Mouse (Mus musculus): ENCODE results near the gene Spaca4. TPM values are rescaled to one million over a fixed set of nuclear protein-coding genes. Genes with fewer than 3 reads are reported as not detected.

Spaca4 gene
- total and polyA plus RNA-seq, 3 experiments, result not detected

DNA sequence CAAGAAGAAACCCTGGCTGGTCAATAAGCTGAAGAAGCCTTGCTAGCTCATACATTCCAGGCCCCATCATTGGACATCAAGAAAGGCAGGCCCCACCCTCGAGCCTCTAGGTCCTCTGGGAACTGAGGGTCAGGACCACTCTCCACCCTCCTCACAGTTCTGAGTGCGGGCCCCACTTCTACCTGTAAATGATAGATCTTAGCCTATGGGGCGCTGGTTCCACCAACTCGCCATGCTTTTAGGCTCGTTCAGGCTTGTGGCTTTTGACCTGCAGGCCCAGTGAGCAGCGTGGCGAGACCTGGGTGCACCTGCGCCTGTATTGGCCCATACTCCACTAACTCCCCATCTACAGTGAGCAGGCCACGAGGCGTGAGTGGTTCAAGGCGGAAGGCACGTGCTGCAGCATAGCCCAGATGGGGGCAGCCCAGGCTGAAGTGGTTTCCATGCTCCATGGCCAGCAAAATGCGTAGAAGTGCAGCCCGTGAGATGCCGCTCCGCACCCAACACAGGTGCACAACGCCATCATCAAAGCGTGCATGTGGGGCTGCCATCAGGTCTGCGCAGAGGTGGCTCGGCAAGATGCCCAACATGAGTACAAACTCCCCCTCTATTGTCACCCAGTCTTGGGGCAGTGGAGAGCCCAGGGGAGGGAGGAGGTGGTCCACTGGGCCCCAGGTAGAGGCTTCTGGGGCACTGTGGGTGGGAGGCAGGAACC is 15.0 kb downstream of the Spaca4 start:
- H3K27me3 ChIP-seq (ENCODE audit: control insufficient read depth, insufficient read depth, low read length), result no peaks in the 10 kb centered on the region
- no peak overlapping the region for H3K4me3 ChIP-seq
- peaks cover 17% of the 10 kb centered on the region for H3K4me1 ChIP-seq (ENCODE audit: control insufficient read depth, insufficient read depth, low read length)
- no peak for TF ChIP-seq CTCF (IDR thresholded peaks at IDR 0.05)
- peak; percentile 84 for TF ChIP-seq EP300 (IDR thresholded peaks at IDR 0.05; ENCODE audit: insufficient read depth, low read depth, low read length)
- TF ChIP-seq POLR2A (IDR thresholded peaks at IDR 0.05; ENCODE audit: insufficient read depth, low read depth, low read length), result peak; percentile 81
- 93% methylated on average over 20 of the region's 20 CpGs for WGBS
- no peaks in the 10 kb centered on the region for H3K79me2 ChIP-seq (replicated peaks; ENCODE audit: control insufficient read depth, insufficient read depth, low read length)
- intact Hi-C loops (cut with DNase I), result loop anchor here (10.0 kb wide), 1 partner anchor 966 kb away; the partner anchor contains the start of gene Vrk3
- peak in 1 of 2 experiments; percentile 28 for DNase-seq
- no peak overlapping the region for H3K27ac ChIP-seq
- peaks cover 26% of the 10 kb centered on the region for H3K36me3 ChIP-seq (ENCODE audit: control insufficient read depth, insufficient read depth, low read length)
- H3K9ac ChIP-seq (ENCODE audit: low read depth, low read length), result no peak overlapping the region

- Histone ChIP-seq H3K4me3 (no peak overlapping the region), H3K27me3 (ENCODE audit: control insufficient read depth, insufficient read depth, low read length) (no peaks in the 10 kb centered on the region), H3K4me1 (ENCODE audit: control insufficient read depth, insufficient read depth, low read length) (peaks cover 14% of the 10 kb centered on the region), H3K36me3 (ENCODE audit: control insufficient read depth, insufficient read depth, low read length) (peaks cover 26% of the 10 kb centered on the region), H3K79me2 (replicated peaks; ENCODE audit: control insufficient read depth, insufficient read depth, low read length) (no peaks in the 10 kb centered on the region), H3K9ac (ENCODE audit: low read depth, low read length) (0 out of 2 replicates have a peak overlapping the region, but pooled peaks have one; percentile 9), H3K27ac (peak overlapping the region; percentile 2; the same call in 1 of the 2 replicates)
- intact Hi-C loops (cut with DNase I), result loop anchor here (10.0 kb wide), 1 partner anchor 965 kb away; the partner anchor contains the start of gene Vrk3
- no peak for DNase-seq
- no peak for TF ChIP-seq EP300 (IDR thresholded peaks at IDR 0.05; ENCODE audit: insufficient read depth, low read depth, low read length)
- TF ChIP-seq POLR2A (IDR thresholded peaks at IDR 0.05; ENCODE audit: insufficient read depth, low read depth, low read length), result no peak; the same call in 1 of the 2 replicates
- no peak for TF ChIP-seq CTCF (IDR thresholded peaks at IDR 0.05)
- 70% methylated on average over 14 of the region's 14 CpGs for WGBS
Observed at GRCm38 (mm10) chr7:45709677-45710355, 15.8 kb downstream of the Spaca4 start.

DNA sequence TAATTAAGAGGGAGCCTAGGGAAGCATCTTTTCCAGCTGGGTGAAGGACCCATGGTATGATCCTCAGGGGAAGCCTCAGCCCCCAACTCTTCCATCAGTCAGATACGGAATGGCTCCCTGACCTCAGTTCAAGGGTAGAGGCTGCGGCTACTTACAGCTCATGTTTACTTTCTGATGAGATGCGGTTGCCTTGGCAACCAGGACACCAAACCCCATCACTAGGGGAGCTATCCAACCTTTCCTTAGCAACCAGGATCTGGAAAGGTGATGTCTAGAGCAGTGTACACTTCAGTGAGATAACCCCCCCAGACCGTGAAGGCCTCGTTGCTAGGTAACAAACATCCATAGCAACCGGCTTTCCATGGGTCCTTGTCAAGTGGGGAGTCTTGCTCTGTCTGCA is 16.6 kb downstream of the Spaca4 start:
- DNase-seq, result no peak
- intact Hi-C loops (cut with DNase I), result no loop called here
- Histone ChIP-seq H3K4me1 (ENCODE audit: control insufficient read depth, insufficient read depth, low read length) (peaks cover 15% of the 10 kb centered on the region), H3K27ac (peak overlapping the region; percentile 99), H3K27me3 (ENCODE audit: control insufficient read depth, insufficient read depth, low read length) (no peaks in the 10 kb centered on the region), H3K4me3 (no peak overlapping the region; the same call in 1 of the 2 replicates), H3K79me2 (replicated peaks; ENCODE audit: control insufficient read depth, insufficient read depth, low read length) (no peaks in the 10 kb centered on the region), H3K9ac (ENCODE audit: low read depth, low read length) (peak overlapping the region; percentile 64; the same call in 1 of the 2 replicates), H3K36me3 (ENCODE audit: control insufficient read depth, insufficient read depth, low read length) (peaks cover 26% of the 10 kb centered on the region)
- WGBS, result 33% methylated on average over 6 of the region's 6 CpGs
- TF ChIP-seq POLR2A (IDR thresholded peaks at IDR 0.05; ENCODE audit: insufficient read depth, low read depth, low read length) (no peak; the same call in none of the 2 replicates), EP300 (IDR thresholded peaks at IDR 0.05; ENCODE audit: insufficient read depth, low read depth, low read length) (peak; percentile 36; the same call in 1 of the 2 replicates)

DNA sequence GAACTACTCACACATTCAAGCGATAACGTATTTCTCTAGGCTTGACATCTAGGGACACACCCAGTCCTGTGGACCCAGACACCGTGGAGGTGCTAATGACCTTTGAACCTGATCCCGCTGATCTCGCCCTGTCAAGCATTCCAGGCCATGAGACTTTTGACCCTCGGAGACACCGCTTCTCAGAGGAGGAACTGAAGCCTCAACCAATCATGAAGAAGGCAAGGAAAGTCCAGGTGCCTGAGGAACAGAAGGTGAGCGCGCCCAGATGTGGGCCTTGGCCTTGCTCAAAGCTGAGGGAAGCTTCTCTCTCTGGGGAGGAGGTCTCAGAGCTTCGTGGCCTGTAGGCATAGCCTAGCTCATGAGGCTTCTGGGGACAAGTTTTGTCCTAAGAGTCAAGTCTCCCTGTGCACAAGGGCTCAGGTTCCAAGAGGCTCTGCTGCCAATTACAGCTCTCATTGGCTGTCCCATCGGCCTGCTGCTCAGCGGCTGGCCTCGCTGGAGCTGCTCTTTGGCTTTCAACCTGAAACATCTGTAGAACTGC is 17.3 kb downstream of the Spaca4 start:
- intact Hi-C loops (cut with DNase I), result no loop called here
- Histone ChIP-seq H3K27ac (peak overlapping the region; percentile 99), H3K27me3 (ENCODE audit: control insufficient read depth, insufficient read depth, low read length) (no peaks in the 10 kb centered on the region), H3K4me1 (ENCODE audit: control insufficient read depth, insufficient read depth, low read length) (peaks cover 18% of the 10 kb centered on the region), H3K36me3 (ENCODE audit: control insufficient read depth, insufficient read depth, low read length) (peaks cover 26% of the 10 kb centered on the region), H3K4me3 (peak overlapping the region; percentile 43), H3K79me2 (replicated peaks; ENCODE audit: control insufficient read depth, insufficient read depth, low read length) (no peaks in the 10 kb centered on the region), H3K9ac (ENCODE audit: low read depth, low read length) (peak overlapping the region; percentile 64)
- 32% methylated on average over 13 of the region's 13 CpGs for WGBS
- TF ChIP-seq EP300 (IDR thresholded peaks at IDR 0.05; ENCODE audit: insufficient read depth, low read depth, low read length) (peak; percentile 4), CTCF (IDR thresholded peaks at IDR 0.05) (no peak), POLR2A (IDR thresholded peaks at IDR 0.05; ENCODE audit: insufficient read depth, low read depth, low read length) (peak; percentile 47; the same call in 1 of the 2 replicates)
- peak in 1 of 2 experiments; percentile 61 for DNase-seq

GRCm38 (mm10) chr7:45707375-45707967 is 18.1 kb downstream of the Spaca4 start:
- Histone ChIP-seq H3K27ac (peak overlapping the region; percentile 99), H3K36me3 (ENCODE audit: control insufficient read depth, insufficient read depth, low read length) (peaks cover 23% of the 10 kb centered on the region), H3K4me1 (ENCODE audit: control insufficient read depth, insufficient read depth, low read length) (peaks cover 18% of the 10 kb centered on the region), H3K4me3 (peak overlapping the region; percentile 91), H3K27me3 (ENCODE audit: control insufficient read depth, insufficient read depth, low read length) (no peaks in the 10 kb centered on the region), H3K79me2 (replicated peaks; ENCODE audit: control insufficient read depth, insufficient read depth, low read length) (no peaks in the 10 kb centered on the region), H3K9ac (ENCODE audit: low read depth, low read length) (peak overlapping the region; percentile 80)
- TF ChIP-seq POLR2A (IDR thresholded peaks at IDR 0.05; ENCODE audit: insufficient read depth, low read depth, low read length) (peak; percentile 87), EP300 (IDR thresholded peaks at IDR 0.05; ENCODE audit: insufficient read depth, low read depth, low read length) (peak; percentile 100), CTCF (IDR thresholded peaks at IDR 0.05) (no peak)
- intact Hi-C loops (cut with DNase I), result no loop called here
- under 1% methylated on average over 27 of the region's 27 CpGs for WGBS
- peak; percentile 97 to 99 for DNase-seq

Measured in heart, adult 2 months (tissue).